8 mouse cellular contexts compared by ENCODE assay signal in the genomic region with DNA sequence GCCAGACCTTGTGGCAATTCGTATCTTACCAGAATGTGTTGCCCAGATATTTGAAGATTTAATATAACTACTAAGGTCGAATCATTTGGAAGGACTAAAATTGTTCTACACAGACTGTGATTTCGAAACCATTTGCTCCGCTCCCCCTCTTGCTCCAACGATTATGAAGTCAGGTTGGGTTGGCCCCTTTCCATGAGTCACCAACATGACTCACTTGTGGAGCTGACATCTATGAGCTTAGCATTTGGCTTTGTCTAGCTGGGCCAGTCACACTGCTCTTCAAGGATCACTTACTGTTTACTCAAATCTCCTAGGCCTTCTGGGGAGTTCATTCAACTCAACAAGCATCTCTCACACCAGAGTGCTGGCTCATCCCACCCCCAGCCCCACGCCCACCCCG. TPM values are rescaled to one million over a fixed set of nuclear protein-coding genes. Genes with fewer than 3 reads are reported as not detected.
DNase-seq lines count a peak whose midpoint lies in the region; ATAC-seq and TF ChIP-seq lines count a peak whose summit lies in the region.
"Had no signal": no experiment of that assay in that cellular context is flagged by ENCODE, and none has a peak within 500 bp of the region (broad histone marks: within the 10 kb centered on the region; RNA-seq: fewer than 3 reads in every experiment).

No protein-coding gene starts in this region.

- H3K36me3 ChIP-seq in C2C12 (ENCODE audit: control insufficient read depth, insufficient read depth) = no peaks in the 10 kb centered on the region
- H3K36me3 ChIP-seq in thymus, adult 2 months (ENCODE audit: control insufficient read depth, insufficient read depth, low read length) = peaks cover 35% of the 10 kb centered on the region

- peak; percentile 98 for DNase-seq in 3T3-L1 (ENCODE audit: low read depth, low spot score)
- peak; percentile 76 to 88 for DNase-seq in lung, adult 18-20 months
- no peak for DNase-seq in thymus, adult 2 months
- no peak for DNase-seq in spleen, adult 18-20 months

- whole genome bisulfite sequencing in thymus, adult 2 months = 84% methylated on average over 7 of the region's 7 CpGs

- no peak overlapping the region for H3K27ac ChIP-seq in thymus, adult 2 months (ENCODE audit: control insufficient read depth, insufficient read depth, low read length)
- H3K27ac ChIP-seq: limb, embryonic 13.5 days had no signal

- no peaks in the 10 kb centered on the region for H3K27me3 ChIP-seq in C2C12 (ENCODE audit: control insufficient read depth, insufficient read depth, insufficient read length)
- H3K27me3 ChIP-seq in thymus, adult 2 months (ENCODE audit: control insufficient read depth, insufficient read depth, low read length) = no peaks in the 10 kb centered on the region
- H3K27me3 ChIP-seq: limb, embryonic 13.5 days had no signal

- H3K4me1 ChIP-seq in thymus, adult 2 months (replicated peaks; ENCODE audit: control insufficient read depth, insufficient read depth, low read length) = peaks cover 2% of the 10 kb centered on the region

- no peak for TF ChIP-seq CTCF in C2C12 (IDR thresholded peaks at IDR 0.05; ENCODE audit: control insufficient read depth, insufficient read depth, insufficient read length)
- TF ChIP-seq CTCF in thymus, adult 2 months (IDR thresholded peaks at IDR 0.05; ENCODE audit: borderline replicate concordance, control insufficient read depth, extremely low read depth, insufficient read depth, low read length, poor library complexity) = no peak

- no peaks in the 10 kb centered on the region for H3K79me3 ChIP-seq in C2C12 (ENCODE audit: low read depth)

- no peaks in the 10 kb centered on the region for H3K79me2 ChIP-seq in C2C12 (ENCODE audit: control insufficient read depth, insufficient read depth)

- H3K4me3 ChIP-seq in C2C12 (ENCODE audit: insufficient read depth, poor library complexity, severe bottlenecking) = no peak overlapping the region
- no peak overlapping the region for H3K4me3 ChIP-seq in thymus, adult 2 months (ENCODE audit: control insufficient read depth, insufficient read depth, low read length)
- H3K4me3 ChIP-seq: limb, embryonic 13.5 days had no signal

- 0 out of 2 replicates have a peak, but pooled peaks have one; percentile 28 for ATAC-seq in common myeloid progenitor, adult 5-6 weeks (replicated peaks; ENCODE audit: low read depth, poor library complexity, severe bottlenecking)
- no peak for ATAC-seq in erythroid progenitor cell, adult 5-6 weeks (replicated peaks; ENCODE audit: low FRiP score, poor library complexity, severe bottlenecking)

- H3ac ChIP-seq in C2C12 (ENCODE audit: control insufficient read depth, insufficient read length, low read depth) = no peak overlapping the region

- TF ChIP-seq POLR2A in thymus, adult 2 months (IDR thresholded peaks at IDR 0.05; ENCODE audit: control insufficient read depth, extremely low read depth, insufficient read depth, low read length, poor library complexity) = no peak

TF ChIP-seq in C2C12, 6 proteins besides CTCF, POLR2A, EP300 and RAD21:
- TF ChIP-seq MYOD1 (IDR thresholded peaks at IDR 0.05; ENCODE audit: control insufficient read depth, insufficient read length, low read depth) = peak; percentile 4
- peak; percentile 96 for TF ChIP-seq FOSL1 (IDR thresholded peaks at IDR 0.05; ENCODE audit: insufficient read depth, low read length, poor library complexity, severe bottlenecking)
- peak; percentile 88 for TF ChIP-seq CEBPB (IDR thresholded peaks at IDR 0.05; ENCODE audit: low read depth)
- no peak for TF ChIP-seq USF1 (IDR thresholded peaks at IDR 0.05; ENCODE audit: low read depth)
- TF ChIP-seq MAX (IDR thresholded peaks at IDR 0.05) = no peak
- TF ChIP-seq MYOG (IDR thresholded peaks at IDR 0.05; ENCODE audit: control insufficient read depth, extremely low read depth, insufficient read length) = no peak

RNA-seq across cellular contexts. Expression of gene Mr1, which starts 7.8 kb away (rescaled TPM):
- 1.1 TPM for polyA plus RNA-seq in C2C12 (2012; fragmentation: generic; extraction: Trizol)
- total RNA-seq in common myeloid progenitor, adult 5-6 weeks (2017) = 6.9 and 10.6 TPM in 2 replicates
- 33.5 and 37.9 TPM in 2 replicates for polyA plus RNA-seq in thymus, adult 2 months (2012; rRNA removed)
- 2.1 TPM in 1 of 2 replicates, not detected in the other for total RNA-seq in erythroid progenitor cell, adult 5-6 weeks (2015; ENCODE audit: low replicate concordance)
- 1.1 and 2.4 TPM in 2 replicates for total RNA-seq in erythroid progenitor cell, adult 5-6 weeks (2017; ENCODE audit: low replicate concordance)

RNA-seq across cellular contexts. Expression of gene Stx6, which starts 19.7 kb away (rescaled TPM):
- polyA plus RNA-seq in C2C12 (2012; fragmentation: generic; extraction: Trizol) = 30.5 TPM
- total RNA-seq in common myeloid progenitor, adult 5-6 weeks (2017) = 24.5 and 32.6 TPM in 2 replicates
- 232 and 272 TPM in 2 replicates for polyA plus RNA-seq in thymus, adult 2 months (2012; rRNA removed)
- total RNA-seq in erythroid progenitor cell, adult 5-6 weeks (2015; ENCODE audit: low replicate concordance) = 5.0 and 5.4 TPM in 2 replicates
- 1.8 and 3.3 TPM in 2 replicates for total RNA-seq in erythroid progenitor cell, adult 5-6 weeks (2017; ENCODE audit: low replicate concordance)

RNA-seq across cellular contexts. Expression of gene Ier5, which starts 39.4 kb away (rescaled TPM):
- 24.4 TPM for polyA plus RNA-seq in C2C12 (2012; fragmentation: generic; extraction: Trizol)
- 10.0 and 14.7 TPM in 2 replicates for total RNA-seq in common myeloid progenitor, adult 5-6 weeks (2017)
- 37.2 and 44.0 TPM in 2 replicates for polyA plus RNA-seq in thymus, adult 2 months (2012; rRNA removed)
- total RNA-seq in erythroid progenitor cell, adult 5-6 weeks (2015; ENCODE audit: low replicate concordance) = 13.7 and 15.9 TPM in 2 replicates
- 11.3 and 13.9 TPM in 2 replicates for total RNA-seq in erythroid progenitor cell, adult 5-6 weeks (2017; ENCODE audit: low replicate concordance)

Comparison
In these comparisons a context has a peak if more than half of its experiments do, and no peak if none do; other contexts are left out.
1. DNase-seq: peak in 3T3-L1 (single experiment) and lung, adult 18-20 months (2 of 2); none in thymus, adult 2 months (single experiment) and spleen, adult 18-20 months (0 of 2).